Mouse (Mus musculus): ENCODE results near the gene Glp1r.

Gene Glp1r

DNA sequence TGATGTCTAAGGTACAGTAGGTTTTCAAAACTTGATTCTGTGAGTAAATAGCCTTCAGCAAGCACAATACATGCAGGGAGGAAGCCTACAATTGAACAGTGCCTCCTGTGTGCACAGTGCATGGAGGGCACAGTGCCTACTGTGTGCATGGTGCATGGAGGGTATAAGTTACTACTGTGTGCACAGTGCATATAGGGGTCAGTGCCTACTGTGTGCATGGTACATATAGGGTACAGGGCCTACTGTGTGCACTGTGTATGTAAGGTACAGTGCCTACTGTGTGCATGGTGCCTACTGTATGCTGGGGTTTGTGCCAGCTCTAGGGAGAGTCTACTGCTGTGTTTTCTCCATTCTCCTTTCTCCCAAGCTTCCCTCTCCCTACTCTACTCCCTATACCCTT is 12.6 kb downstream of the Glp1r start:
- DNase-seq = no peak

DNA sequence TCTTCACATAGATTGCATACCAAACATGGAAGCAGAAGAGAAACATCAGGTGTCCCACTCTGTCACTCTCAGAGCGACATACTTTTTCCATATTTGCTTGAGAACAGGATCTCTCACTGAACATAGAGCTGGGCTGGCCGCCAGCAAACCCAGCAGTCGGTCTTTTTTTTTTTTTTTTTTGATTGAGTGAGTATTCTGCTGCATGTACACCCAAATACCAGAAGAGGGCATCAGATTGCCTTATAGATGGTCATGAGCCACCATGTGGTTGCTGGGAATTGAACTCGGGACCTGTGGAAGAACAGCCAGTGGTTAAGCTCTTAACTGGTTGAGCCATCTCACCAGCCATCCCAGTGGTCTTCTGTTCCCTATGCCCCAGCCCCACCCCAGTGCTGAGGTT is 21.9 kb downstream of the Glp1r start:
- DNase-seq = no peak

DNA sequence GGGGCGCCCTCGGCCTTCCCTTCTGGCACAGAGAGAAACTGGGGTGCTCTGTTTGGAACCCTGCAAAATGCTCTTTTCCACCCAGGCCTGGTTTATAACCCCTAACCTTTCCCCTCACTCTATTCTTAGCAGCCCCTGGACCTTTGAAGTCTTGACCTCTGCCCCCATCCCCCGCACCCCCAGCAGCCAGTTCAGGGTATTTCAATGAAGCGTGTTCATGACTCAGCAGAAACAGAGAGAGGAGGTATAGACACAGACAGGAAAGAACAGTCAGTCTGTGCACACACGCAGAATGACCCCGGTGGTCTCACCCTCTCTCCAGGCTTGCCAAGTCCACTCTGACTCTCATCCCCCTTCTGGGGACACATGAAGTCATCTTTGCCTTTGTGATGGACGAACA is 29.2 kb downstream of the Glp1r start:
- DNase-seq = no peak

DNA sequence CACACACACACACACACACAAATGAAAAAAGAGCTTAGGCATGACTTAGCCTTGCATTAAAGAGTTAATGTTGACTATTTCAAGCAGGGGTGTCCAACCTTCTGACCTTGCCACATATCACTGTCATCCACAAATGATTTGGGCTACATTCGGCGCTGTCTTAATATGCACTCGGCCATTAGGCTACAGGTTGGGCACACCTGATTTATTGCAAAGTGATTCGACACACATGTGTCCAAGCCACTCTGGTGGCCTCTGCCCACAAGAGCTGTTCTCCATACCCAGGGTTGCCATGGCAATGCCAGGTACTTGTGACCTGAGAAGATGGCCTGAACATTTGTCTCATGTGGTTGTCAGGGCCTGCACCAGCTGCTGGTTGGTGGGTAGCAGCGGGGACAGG is 31.2 kb downstream of the Glp1r start:
- no peak for DNase-seq

DNA sequence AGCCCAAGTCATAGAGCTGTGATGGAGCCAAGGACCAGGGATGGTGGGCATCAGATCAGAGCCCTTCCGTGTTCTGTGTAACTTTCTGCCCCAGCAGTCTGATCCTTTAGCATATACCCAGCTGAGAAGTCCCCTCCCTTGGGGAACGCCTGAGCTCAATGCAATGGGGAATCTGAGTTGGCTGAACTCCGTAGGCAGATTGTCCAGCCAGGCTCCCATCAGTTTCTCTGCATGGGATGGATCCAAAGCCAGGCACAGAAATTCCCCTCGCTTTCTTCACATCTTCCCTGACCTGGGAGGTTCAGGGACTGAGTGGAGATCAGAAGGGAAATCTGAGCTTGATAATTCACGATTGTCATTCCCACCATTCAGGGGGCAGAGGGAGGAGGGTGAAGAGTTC is 33.7 kb downstream of the Glp1r start:
- DNase-seq = no peak

DNA sequence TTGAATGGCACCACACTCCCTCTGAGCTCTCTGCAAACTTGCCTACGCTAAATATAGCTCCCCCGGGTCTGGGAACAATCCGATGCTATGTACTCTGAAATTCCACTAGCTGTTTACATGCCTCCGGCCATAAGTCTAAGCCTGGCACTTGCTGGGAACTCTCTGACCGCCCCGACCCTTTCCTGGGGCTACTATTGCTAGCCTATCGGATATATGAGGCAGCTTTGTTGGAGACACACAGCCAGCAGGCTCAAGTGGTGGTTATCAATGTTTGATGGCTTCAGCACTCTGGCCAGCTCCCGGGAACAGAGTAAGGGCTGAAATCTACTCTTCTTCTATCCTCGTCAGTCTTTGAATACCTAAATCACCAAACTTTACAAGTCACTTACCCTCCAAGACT is 36.9 kb downstream of the Glp1r start:
- no peak for DNase-seq

DNA sequence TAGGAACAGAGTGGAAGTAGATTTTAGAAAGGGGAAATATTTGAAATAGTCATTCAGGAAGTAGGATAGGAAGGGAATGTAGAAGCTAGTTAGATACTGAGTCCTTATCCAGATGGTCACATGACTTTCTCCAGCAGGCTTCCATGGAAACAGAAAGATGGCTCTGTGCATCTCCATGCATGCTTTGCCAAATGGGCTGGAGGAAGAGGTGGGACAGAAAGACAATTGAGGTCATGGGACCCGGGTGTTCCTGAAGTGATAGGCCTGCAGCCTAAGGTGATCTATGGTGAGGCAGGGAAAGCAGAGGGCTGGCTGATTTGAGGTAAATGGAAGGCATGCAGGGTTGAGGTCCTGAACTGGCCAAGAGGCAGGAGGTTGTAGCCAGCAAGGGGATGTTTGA is 46.8 kb downstream of the Glp1r start:
- DNase-seq = no peak

DNA sequence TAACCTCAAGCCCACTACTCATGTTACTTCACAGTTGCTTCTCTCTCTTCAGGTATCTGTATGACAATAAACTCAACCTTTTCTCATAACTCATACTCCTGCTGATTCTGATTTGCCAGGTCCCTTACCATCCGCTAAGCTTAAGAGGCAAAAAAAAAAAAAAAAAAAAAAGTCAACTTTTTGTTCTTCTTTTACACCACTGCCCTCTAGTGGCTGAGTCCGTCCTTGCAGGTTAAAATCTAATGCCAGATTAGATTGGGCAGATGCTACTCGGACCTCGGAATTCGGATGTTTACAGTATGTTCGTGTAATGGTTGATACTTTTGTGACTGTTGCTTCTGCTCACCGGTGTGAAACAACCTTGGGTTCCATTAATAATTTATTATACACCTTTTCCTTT is 49.2 kb downstream of the Glp1r start:
- peak; percentile 75 for DNase-seq

DNA sequence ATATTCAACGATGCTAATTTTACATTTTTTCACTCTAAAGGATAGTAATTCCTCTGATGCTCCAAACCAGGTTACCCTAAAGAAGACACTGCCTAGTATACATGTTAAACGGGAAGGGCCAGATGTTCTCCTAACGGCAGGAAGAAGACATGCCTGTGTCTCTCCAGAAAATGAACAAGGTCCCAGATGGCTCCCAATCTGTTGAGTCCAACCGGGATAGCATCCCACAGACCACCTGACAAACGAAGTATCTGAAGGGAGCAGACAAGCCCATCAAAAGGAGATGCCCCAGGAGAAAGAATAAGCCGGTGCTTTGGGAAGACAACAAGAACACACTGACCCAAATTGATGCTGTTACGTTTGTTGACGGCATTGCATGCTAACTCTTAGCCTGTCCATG is 50.0 kb downstream of the Glp1r start:
- no peak for DNase-seq

DNA sequence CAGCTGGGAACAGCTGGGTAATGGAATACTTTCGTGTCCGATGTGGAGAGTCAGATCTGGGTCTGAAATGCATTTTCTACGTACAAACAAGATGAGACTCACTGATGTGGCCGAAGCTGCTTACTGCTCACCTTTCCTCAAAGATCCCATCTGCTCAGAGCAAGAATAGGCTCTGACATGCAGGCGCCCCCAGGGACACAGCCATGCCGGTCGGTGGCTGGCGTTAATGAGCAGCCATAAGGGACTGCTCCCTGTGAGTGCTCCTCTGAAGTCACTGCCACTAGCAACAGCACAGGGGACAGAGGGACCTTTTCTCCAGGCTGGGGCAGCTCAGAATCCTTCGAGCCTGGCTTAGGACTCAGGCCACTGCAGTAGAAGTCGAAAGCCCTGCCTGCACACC is 52.7 kb downstream of the Glp1r start, which contains the start of gene Umodl1:
Gene Umodl1, plus strand, starts transcription at position 301 of the 400 bp plus-strand sequence.
- no peak for DNase-seq

DNA sequence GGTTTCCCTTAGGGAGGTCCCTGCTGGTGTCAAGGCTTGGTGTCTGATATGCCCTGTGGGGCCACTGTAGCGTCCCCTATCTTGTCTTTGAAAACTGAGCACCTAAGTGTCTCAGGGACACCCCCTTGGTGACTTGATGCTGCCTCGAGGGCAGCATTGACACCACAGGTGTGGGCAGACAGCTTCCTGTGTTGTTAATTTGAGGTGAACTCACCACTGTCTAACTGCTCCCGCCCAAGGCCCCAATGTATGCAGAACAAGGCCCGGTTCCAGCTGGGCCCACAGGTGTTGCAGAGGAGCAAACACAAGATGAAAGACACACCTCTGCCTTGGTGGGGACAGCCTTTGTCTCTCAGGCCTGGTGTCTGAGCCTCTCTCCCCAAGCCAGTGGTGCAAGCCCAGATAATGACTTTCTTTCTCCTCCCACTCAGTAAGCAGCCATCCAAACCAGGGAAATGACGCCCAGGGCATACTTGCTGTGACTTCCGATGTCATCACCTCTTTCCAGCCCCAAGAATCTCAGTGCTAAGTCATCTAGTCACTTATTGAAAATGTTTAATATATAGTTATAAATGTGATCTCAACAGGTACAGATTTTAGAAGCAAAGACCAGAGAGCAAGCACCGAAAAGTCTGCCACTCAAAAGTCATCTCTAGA is 60.4 kb downstream of the Glp1r start:
- no peak for DNase-seq

DNA sequence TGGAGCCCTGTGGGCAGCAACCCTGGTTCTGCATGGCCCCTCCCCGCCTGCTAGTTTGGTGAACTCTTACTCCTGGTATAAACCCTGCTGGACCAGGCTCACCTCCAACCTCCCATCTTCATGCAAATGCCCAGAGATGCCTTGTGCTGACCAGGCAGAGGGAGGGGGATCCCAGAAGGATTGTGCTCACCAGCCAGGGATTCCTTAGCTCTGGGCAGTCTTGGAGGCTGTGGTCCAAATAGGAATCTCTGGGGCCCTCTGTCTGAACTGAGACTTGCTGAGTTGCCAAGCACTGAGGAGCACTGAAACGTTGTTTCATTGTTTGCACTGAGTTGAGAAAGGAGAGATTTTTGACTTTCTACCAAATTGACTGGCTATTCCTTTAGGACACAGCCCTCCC is 61.3 kb downstream of the Glp1r start:
- DNase-seq = no peak

DNA sequence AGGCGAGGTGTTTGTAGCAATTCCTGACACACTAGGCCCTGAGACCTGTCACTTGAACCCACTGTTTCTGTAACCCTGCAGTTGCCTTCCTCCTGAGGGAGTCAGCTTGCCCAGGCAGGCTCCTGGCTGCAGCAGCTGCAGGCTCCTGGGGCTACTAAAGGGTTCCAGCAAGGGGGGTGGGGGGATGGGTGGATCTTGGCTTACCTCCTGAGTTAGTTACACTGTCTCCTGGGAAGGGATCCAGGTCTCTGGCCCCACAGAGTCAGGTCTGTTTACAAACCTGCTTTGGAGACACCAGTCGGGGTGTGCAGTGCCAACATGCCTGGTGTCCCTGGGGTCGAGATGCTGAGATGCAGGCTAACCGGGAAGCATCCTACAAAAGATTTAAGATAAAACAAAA is 68.4 kb downstream of the Glp1r start:
- no peak for DNase-seq

DNA sequence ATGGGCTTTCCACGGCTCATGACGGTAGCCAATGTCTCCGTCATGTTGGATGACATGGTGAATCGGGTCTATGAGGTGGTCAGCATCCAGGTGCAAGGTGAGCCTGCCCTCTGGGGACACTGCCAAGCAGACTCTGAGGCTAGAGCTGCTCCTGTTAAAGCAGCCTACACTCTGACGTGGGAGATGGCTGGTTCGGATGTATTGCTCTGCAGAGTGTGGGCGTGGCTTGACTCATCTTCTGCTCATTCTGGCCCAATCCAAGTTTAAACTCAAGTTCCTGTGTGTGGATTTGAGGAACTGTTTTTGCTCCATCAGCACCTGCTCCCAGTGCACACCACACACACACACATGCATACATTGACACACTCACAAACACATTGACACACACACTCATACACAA is 70.3 kb downstream of the Glp1r start:
- DNase-seq = no peak

DNA sequence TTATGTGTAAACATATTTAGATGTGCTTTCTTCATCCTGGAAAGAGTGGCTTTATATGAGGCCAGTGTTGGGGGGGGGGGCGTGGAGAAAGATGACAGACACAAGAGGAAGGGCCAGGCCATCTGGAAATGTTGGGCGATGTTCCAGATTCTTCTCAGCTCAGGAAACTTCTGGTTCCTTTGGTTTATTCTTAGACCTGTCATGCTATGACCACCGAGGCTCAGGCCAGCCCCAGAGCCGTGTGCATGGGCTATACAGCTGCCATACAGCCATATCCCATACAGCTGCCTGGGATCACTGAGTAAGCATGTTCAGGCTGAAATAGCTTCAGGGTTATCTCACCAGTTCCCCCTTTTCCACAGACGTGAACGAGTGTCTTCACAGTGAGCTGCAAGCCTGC is 71.7 kb downstream of the Glp1r start:
- no peak for DNase-seq

DNA sequence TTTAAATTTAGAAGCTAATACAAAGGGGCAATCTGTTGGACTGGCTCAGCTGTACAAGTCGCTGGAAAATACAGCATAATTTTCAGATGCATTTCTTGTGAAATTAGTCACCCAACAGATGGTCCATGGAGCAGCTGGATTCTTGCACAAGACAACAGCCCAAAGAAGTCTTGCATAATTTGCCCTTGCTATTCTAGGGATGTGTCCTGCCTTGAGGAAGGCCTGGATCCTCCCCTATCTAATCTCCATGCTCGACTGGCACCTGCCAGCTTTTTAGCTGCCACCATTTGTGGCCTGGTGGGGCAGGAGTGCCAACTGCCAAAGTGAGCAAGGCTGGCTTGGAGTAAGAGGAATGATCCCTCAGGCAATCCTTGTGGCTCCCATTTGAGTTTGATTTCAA is 75.7 kb downstream of the Glp1r start:
- DNase-seq = no peak

DNA sequence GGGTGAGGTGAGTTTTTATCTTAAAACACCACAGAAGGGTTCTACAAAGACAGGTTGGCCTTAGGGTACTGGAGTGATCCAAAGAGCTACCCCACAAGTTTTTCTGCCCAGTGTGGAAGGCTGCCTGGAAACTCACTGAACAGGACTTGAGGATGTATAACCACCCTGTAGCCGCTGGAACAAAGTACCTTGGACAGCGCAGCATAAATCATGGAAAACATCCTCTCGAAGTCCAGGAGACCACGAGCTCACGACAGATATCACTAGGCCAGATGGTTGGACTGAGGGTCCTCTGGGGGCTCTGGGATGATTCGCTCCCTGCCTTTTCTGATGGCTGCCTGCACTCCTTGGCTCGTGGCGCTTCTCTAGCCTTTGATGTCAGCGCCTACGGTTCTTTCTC is 76.9 kb downstream of the Glp1r start:
- no peak for DNase-seq

DNA sequence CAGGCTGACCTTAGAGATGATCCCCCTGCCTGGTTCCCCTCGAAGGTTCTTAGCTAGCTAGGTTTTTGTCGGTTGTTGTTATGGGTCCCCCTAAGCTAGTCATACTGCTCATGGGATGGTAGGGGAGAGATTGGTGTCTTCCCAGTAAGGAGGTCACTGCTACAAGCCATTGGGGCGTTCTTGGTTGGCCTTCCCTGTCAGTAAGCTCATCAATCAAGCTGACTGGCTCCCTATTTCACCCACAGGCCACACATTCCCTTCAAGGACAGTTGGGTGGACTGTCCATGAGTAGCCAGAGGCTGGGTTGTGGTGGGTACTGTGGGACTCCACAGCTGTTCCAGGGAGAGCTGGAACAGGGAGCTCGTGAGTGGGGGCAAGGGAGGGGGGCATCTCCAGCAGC is 81.9 kb downstream of the Glp1r start:
- no peak for DNase-seq

DNA sequence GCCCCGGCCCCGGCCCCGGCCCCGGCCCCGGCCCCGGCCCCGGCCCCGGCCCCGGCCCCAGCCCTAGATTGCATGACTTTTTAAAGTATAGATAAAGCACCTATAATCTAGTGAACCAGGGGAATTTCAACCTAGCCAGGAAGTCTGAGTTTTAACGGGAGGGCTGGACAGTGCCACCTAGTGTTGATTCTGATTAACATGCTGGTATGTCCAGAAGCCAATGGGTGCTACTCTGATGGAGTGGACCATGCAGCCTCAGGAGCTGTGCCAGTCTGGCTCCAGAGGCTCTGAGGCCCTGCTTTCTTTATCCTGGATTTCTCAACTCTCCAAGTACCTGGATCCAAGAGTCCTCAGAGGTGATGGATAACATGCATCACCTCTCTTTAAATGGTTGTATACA is 88.6 kb downstream of the Glp1r start:
- peak; percentile 20 for DNase-seq

All from cerebellum, adult 9-10 months (tissue).